Mouse (Mus musculus): Measurements from ENCODE around the gene Asgr1.
"Not testable (repeated sequence)": the region's sequence is repeated elsewhere in the genome, so short reads cannot be mapped to it uniquely, and the experiment has no call there.

The Asgr1 gene

GRCm38 (mm10) chr11:70053898-70054570, at the start of gene Asgr1:
TSS of gene Asgr1 (plus strand) at chr11:70054085.
- DNase-seq (ENCODE audit: low spot score in 2 of 2): no peak

- no peak for DNase-seq (ENCODE audit: low spot score in 2 of 2)
Measured at GRCm38 (mm10) chr11:70005521-70005920, 48.4 kb upstream of the Asgr1 start.

GRCm38 (mm10) chr11:70010033-70010432, 43.9 kb upstream of the Asgr1 start:
- DNase-seq (ENCODE audit: low spot score in 2 of 2): no peak

GRCm38 (mm10) chr11:70010548-70010947, 43.3 kb upstream of the Asgr1 start:
- no peak for DNase-seq (ENCODE audit: low spot score in 2 of 2)

- DNase-seq (ENCODE audit: low spot score in 2 of 2): no peak
Measured at GRCm38 (mm10) chr11:70010961-70011360, 42.9 kb upstream of the Asgr1 start.

- no peak for DNase-seq (ENCODE audit: low spot score in 2 of 2)
Measured at GRCm38 (mm10) chr11:70012931-70013330, 41.0 kb upstream of the Asgr1 start.

- no peak for DNase-seq (ENCODE audit: low spot score in 2 of 2)
Measured at GRCm38 (mm10) chr11:70013408-70013807, 40.5 kb upstream of the Asgr1 start.

- no peak for DNase-seq (ENCODE audit: low spot score in 2 of 2)
Measured at GRCm38 (mm10) chr11:70014051-70014450, 39.8 kb upstream of the Asgr1 start.

- DNase-seq (ENCODE audit: low spot score in 2 of 2): peak; percentile 87 to 93
Measured at GRCm38 (mm10) chr11:70014880-70015558, 38.9 kb upstream of the Asgr1 start, which contains the start of gene Acadvl. TSS of gene Acadvl (minus strand) at chr11:70015411.

- no peak for DNase-seq (ENCODE audit: low spot score in 2 of 2)
Measured at GRCm38 (mm10) chr11:70015677-70016076, 38.2 kb upstream of the Asgr1 start.

- not testable (repeated sequence) for DNase-seq (ENCODE audit: low spot score in 2 of 2)
Measured at GRCm38 (mm10) chr11:70016177-70016576, 37.7 kb upstream of the Asgr1 start.

- DNase-seq (ENCODE audit: low spot score in 2 of 2): no peak
Measured at GRCm38 (mm10) chr11:70016669-70017068, 37.2 kb upstream of the Asgr1 start, which contains the start of gene Dlg4. TSS of gene Dlg4 (plus strand) at chr11:70016942.

GRCm38 (mm10) chr11:70017199-70017767, 36.6 kb upstream of the Asgr1 start:
- no peak for DNase-seq (ENCODE audit: low spot score in 2 of 2)

- DNase-seq (ENCODE audit: low spot score in 2 of 2): no peak
Measured at GRCm38 (mm10) chr11:70018131-70018990, 35.5 kb upstream of the Asgr1 start.

GRCm38 (mm10) chr11:70019495-70020021, 34.3 kb upstream of the Asgr1 start:
- no peak for DNase-seq (ENCODE audit: low spot score in 2 of 2)

- DNase-seq (ENCODE audit: low spot score in 2 of 2): no peak
Measured at GRCm38 (mm10) chr11:70020022-70020631, 33.8 kb upstream of the Asgr1 start.

- DNase-seq (ENCODE audit: low spot score in 2 of 2): peak; percentile 72 to 79
Measured at GRCm38 (mm10) chr11:70020731-70021263, 33.1 kb upstream of the Asgr1 start.

- peak; percentile 96 to 97 for DNase-seq (ENCODE audit: low spot score in 2 of 2)
Measured at GRCm38 (mm10) chr11:70021264-70022132, 32.4 kb upstream of the Asgr1 start.

- no peak for DNase-seq (ENCODE audit: low spot score in 2 of 2)
Measured at GRCm38 (mm10) chr11:70023481-70024150, 30.3 kb upstream of the Asgr1 start.

All from spleen, postnatal 4 days (tissue).